In the genomic region with DNA sequence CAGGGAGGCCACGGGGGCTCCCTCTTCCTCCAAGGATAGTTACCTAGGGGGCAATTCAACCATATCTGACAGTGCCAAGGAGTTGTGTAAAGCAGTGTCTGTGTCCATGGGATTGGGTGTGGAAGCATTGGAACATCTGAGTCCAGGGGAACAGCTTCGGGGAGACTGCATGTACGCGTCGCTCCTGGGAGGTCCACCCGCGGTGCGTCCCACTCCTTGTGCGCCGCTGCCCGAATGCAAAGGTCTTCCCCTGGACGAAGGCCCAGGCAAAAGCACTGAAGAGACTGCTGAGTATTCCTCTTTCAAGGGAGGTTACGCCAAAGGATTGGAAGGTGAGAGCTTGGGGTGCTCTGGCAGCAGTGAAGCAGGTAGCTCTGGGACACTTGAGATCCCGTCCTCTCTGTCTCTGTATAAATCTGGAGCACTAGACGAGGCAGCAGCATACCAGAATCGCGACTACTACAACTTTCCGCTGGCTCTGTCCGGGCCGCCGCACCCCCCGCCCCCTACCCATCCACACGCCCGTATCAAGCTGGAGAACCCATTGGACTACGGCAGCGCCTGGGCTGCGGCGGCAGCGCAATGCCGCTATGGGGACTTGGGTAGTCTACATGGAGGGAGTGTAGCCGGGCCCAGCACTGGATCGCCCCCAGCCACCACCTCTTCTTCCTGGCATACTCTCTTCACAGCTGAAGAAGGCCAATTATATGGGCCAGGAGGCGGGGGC, we compare ENCODE assay signal across 8 mouse cellular contexts. TPM values are rescaled to one million over a fixed set of nuclear protein-coding genes. Genes with fewer than 3 reads are reported as not detected.
A peak's percentile ranks its signal among the peaks of the same experiment; 100 is the strongest.
DNase-seq lines count a peak whose midpoint lies in the region; ATAC-seq lines count a peak whose summit lies in the region.

No protein-coding gene starts in this region.

- no peaks in the 10 kb centered on the region for H3K36me3 ChIP-seq in limb, embryonic 11.5 days (ENCODE audit: control insufficient read depth, insufficient read depth, low read length)
- H3K36me3 ChIP-seq in stomach, embryonic 14.5 days (ENCODE audit: control insufficient read depth, insufficient read depth, low read length) = no peaks in the 10 kb centered on the region

- DNase-seq in frontal cortex, postnatal 25 days (ENCODE audit: low spot score in 2 of 2) = no peak
- DNase-seq in urinary bladder, postnatal 36 days (ENCODE audit: low spot score in 2 of 2) = peak; percentile 0 to 8
- DNase-seq in urinary bladder, postnatal 4 days (ENCODE audit: low spot score in 2 of 2) = no peak
- peak; percentile 34 for DNase-seq in limb, embryonic 11.5 days (ENCODE audit: low spot score)
- no peak for DNase-seq in layer of hippocampus, adult 8-10 months (ENCODE audit: low spot score in 2 of 2)

- no peak overlapping the region for H3K9ac ChIP-seq in limb, embryonic 11.5 days (ENCODE audit: low read length)
- no peak overlapping the region for H3K9ac ChIP-seq in stomach, embryonic 14.5 days (replicated peaks; ENCODE audit: low read depth, low read length)

- no peaks in the 10 kb centered on the region for H3K9me3 ChIP-seq in limb, embryonic 11.5 days (ENCODE audit: control insufficient read depth, low read length)
- no peaks in the 10 kb centered on the region for H3K9me3 ChIP-seq in stomach, embryonic 14.5 days (ENCODE audit: control insufficient read depth, low read depth, low read length)

- H3K4me1 ChIP-seq in limb, embryonic 11.5 days (ENCODE audit: control insufficient read depth, insufficient read depth, low read length) = no peaks in the 10 kb centered on the region
- no peaks in the 10 kb centered on the region for H3K4me1 ChIP-seq in stomach, embryonic 14.5 days (ENCODE audit: control insufficient read depth, insufficient read depth, low read length)

- H3K27ac ChIP-seq in limb, embryonic 11.5 days (replicated peaks; ENCODE audit: low read depth, low read length) = no peak overlapping the region
- H3K27ac ChIP-seq in stomach, embryonic 14.5 days (ENCODE audit: low read length) = no peak overlapping the region

- H3K4me3 ChIP-seq in limb, embryonic 11.5 days (ENCODE audit: low read depth, low read length) = peak overlapping the region; percentile 28
- peak overlapping the region; percentile 22 for H3K4me3 ChIP-seq in stomach, embryonic 14.5 days (ENCODE audit: low read depth, low read length)

- H3K4me2 ChIP-seq in limb, embryonic 11.5 days (ENCODE audit: low read depth, severe bottlenecking) = peak overlapping the region; percentile 48
- H3K4me2 ChIP-seq in stomach, embryonic 14.5 days (replicated peaks; ENCODE audit: low read depth, low read length) = peak overlapping the region; percentile 46

- H3K27me3 ChIP-seq in limb, embryonic 11.5 days (ENCODE audit: control insufficient read depth, insufficient read depth, low read length) = peaks cover 29% of the 10 kb centered on the region
- 0 out of 2 replicates have a peak, but pooled peaks cover 10% of the 10 kb centered on the region for H3K27me3 ChIP-seq in stomach, embryonic 14.5 days (ENCODE audit: control insufficient read depth, insufficient read depth, low read length)

- 25% methylated on average over 31 of the region's 33 CpGs for WGBS in limb, embryonic 11.5 days
- 19% methylated on average over 33 of the region's 33 CpGs for WGBS in stomach, embryonic 14.5 days

- ATAC-seq in frontal cortex, adult (ENCODE audit: low TSS enrichment) = peak; percentile 53
- peak; percentile 25 to 30; a peak in 3 of 4 replicates for ATAC-seq in hematopoietic stem cell, adult 5-6 weeks (replicated peaks in 1 of 2; ENCODE audit: insufficient read depth in 1 of 2, low FRiP score in 2 of 2, low TSS enrichment in 1 of 2, low read depth in 1 of 2, poor library complexity in 2 of 2, severe bottlenecking in 2 of 2)
- no peak for ATAC-seq in limb, embryonic 11.5 days (ENCODE audit: insufficient number of reproducible peaks, low FRiP score, low TSS enrichment, low read depth)
- ATAC-seq in stomach, embryonic 14.5 days (ENCODE audit: insufficient number of reproducible peaks, insufficient read depth, low FRiP score, low read depth) = no peak

RNA-seq across cellular contexts. Expression of a gene that starts 2.0 kb away (rescaled TPM):
- total RNA-seq in hematopoietic stem cell, adult 5-6 weeks (2017) = 0.25 and 0.84 TPM in 2 replicates
- polyA plus RNA-seq in limb, embryonic 11.5 days (2014; fragmentation: Nextera tagmentation; extraction: Ambion mirVana) = 0.03 and 0.09 TPM in 2 replicates
- 0.25 and 0.28 TPM in 2 replicates for polyA plus RNA-seq in stomach, embryonic 14.5 days (2014; fragmentation: Nextera tagmentation; extraction: Ambion mirVana)
- total RNA-seq in layer of hippocampus, adult 8-10 months (2022) = 10 to 100 TPM; 13.9 to 17.3 (median 15.5) TPM

Comparison
In these comparisons a context has a peak if more than half of its experiments do, and no peak if none do; other contexts are left out.
1. DNase-seq: peak in urinary bladder, postnatal 36 days (2 of 2) and limb, embryonic 11.5 days (single experiment); none in frontal cortex, postnatal 25 days (0 of 2), urinary bladder, postnatal 4 days (0 of 2) and layer of hippocampus, adult 8-10 months (0 of 2).
2. ATAC-seq: peak in frontal cortex, adult (single experiment) and hematopoietic stem cell, adult 5-6 weeks (2 of 2); none in limb, embryonic 11.5 days (single experiment) and stomach, embryonic 14.5 days (single experiment).